Mouse (Mus musculus) cerebellum, adult (tissue): Measurements from ENCODE around the gene Sec16b.
A peak's percentile ranks its signal among the peaks of the same experiment; 100 is the strongest.

Experiments
- ATAC-seq: cut with Nextera tagmentation; 2 replicates; pipeline ENCODE4 v1.9.2; 2017; ENCODE audit warnings: mild to moderate bottlenecking, moderate library complexity, mixed read lengths; ENCODE audit not compliant: insufficient number of reproducible peaks, low FRiP score, low TSS enrichment

Gene Sec16b

GRCm38 (mm10) chr1:157512690-157513448 is 6.3 kb downstream of the Sec16b start:
- no peak for ATAC-seq

GRCm38 (mm10) chr1:157513559-157513958 is 7.0 kb downstream of the Sec16b start:
- ATAC-seq, result no peak

GRCm38 (mm10) chr1:157514298-157514697 is 7.8 kb downstream of the Sec16b start:
- ATAC-seq, result no peak

- no peak for ATAC-seq
Observed at GRCm38 (mm10) chr1:157516838-157517808, 10.6 kb downstream of the Sec16b start.

GRCm38 (mm10) chr1:157518111-157518523 is 11.6 kb downstream of the Sec16b start:
- peak; percentile 82 for ATAC-seq

GRCm38 (mm10) chr1:157519396-157519795 is 12.9 kb downstream of the Sec16b start:
- no peak for ATAC-seq

GRCm38 (mm10) chr1:157522322-157522721 is 15.8 kb downstream of the Sec16b start:
- no peak for ATAC-seq

- no peak for ATAC-seq
Observed at GRCm38 (mm10) chr1:157524775-157525174, 18.2 kb downstream of the Sec16b start.

- no peak for ATAC-seq
Observed at GRCm38 (mm10) chr1:157525692-157526354, 19.3 kb downstream of the Sec16b start.

GRCm38 (mm10) chr1:157526625-157527024 is 20.1 kb downstream of the Sec16b start:
- no peak for ATAC-seq

- peak; percentile 85 for ATAC-seq
Observed at GRCm38 (mm10) chr1:157532826-157533460, 26.4 kb downstream of the Sec16b start.

- no peak for ATAC-seq
Observed at GRCm38 (mm10) chr1:157535571-157535970, 29.0 kb downstream of the Sec16b start.

- ATAC-seq, result 0 out of 2 replicates have a peak, but pooled peaks have one; percentile 15
Observed at GRCm38 (mm10) chr1:157536471-157536870, 29.9 kb downstream of the Sec16b start.

GRCm38 (mm10) chr1:157537636-157538035 is 31.1 kb downstream of the Sec16b start:
- ATAC-seq, result no peak

GRCm38 (mm10) chr1:157545056-157545455 is 38.5 kb downstream of the Sec16b start:
- ATAC-seq, result no peak

- ATAC-seq, result no peak
Observed at GRCm38 (mm10) chr1:157547658-157548057, 41.1 kb downstream of the Sec16b start.

- ATAC-seq, result no peak
Observed at GRCm38 (mm10) chr1:157549721-157550120, 43.2 kb downstream of the Sec16b start.

- peak; percentile 63 for ATAC-seq
Observed at GRCm38 (mm10) chr1:157552749-157553451, 46.4 kb downstream of the Sec16b start.

- ATAC-seq, result peak; percentile 84
Observed at GRCm38 (mm10) chr1:157554163-157554562, 47.6 kb downstream of the Sec16b start.
